Mouse (Mus musculus) ES-E14 (cell line): Measurements from ENCODE around the gene Rnf182. TPM values are rescaled to one million over a fixed set of nuclear protein-coding genes. Genes with fewer than 3 reads are reported as not detected.
A peak's percentile ranks its signal among the peaks of the same experiment; 100 is the strongest.

Experiments used
- DNase-seq: peaks from one replicate; pipeline ENCODE4 v3.0.0-alpha.2; 2013; ENCODE audit warnings: low read depth, low spot score
- H3K27ac ChIP-seq: 2 replicates; pipeline ENCODE4 v1.5.1; 2012; ENCODE audit warnings: low read depth, mild to moderate bottlenecking, low read length, moderate library complexity, mixed read lengths; ENCODE audit not compliant: poor library complexity, insufficient read depth, severe bottlenecking
- H3K36me3 ChIP-seq: 2 replicates; pipeline ENCODE4 v1.6.1; 2012; ENCODE audit warnings: mild to moderate bottlenecking, low read length, moderate library complexity, mixed read lengths; ENCODE audit not compliant: control insufficient read depth, poor library complexity, insufficient read depth, severe bottlenecking
- H3K4me1 ChIP-seq, 2 experiments: fragments of 150-350 bp in 1 of 2; sonication (generic) in 1 of 2; 2 replicates each; pipeline ENCODE4 v1.6.1; 2012; ENCODE audit warnings: low read length in 2 of 2, mild to moderate bottlenecking in 1 of 2, mixed read lengths in 1 of 2; ENCODE audit not compliant: control insufficient read depth in 2 of 2, insufficient read depth in 2 of 2, poor library complexity in 1 of 2
- H3K4me3 ChIP-seq, 2 experiments: fragments of 150-350 bp in 1 of 2; sonication (generic) in 1 of 2; 2 replicates each; pipeline ENCODE4 v1.5.1; 2012; ENCODE audit warnings: low read length in 2 of 2, low read depth in 1 of 2, mild to moderate bottlenecking in 1 of 2, mixed read lengths in 1 of 2; ENCODE audit not compliant: insufficient read depth in 1 of 2, poor library complexity in 1 of 2, severe bottlenecking in 1 of 2
- H3K9ac ChIP-seq: 2 replicates; pipeline ENCODE4 v1.6.1; 2012; ENCODE audit warnings: low read depth, mild to moderate bottlenecking, low read length, mixed read lengths; ENCODE audit not compliant: poor library complexity, insufficient read depth, severe bottlenecking
- H3K9me3 ChIP-seq: fragments of 150-350 bp; sonication (generic); 2 replicates; pipeline ENCODE4 v1.6.1; 2012; ENCODE audit warnings: low read depth, mild to moderate bottlenecking, low read length; ENCODE audit not compliant: control insufficient read depth, insufficient read depth
- CHD2 ChIP-seq: IDR thresholded peaks from 2 replicates; pipeline ENCODE4 v1.6.1; 2014; ENCODE audit warnings: mild to moderate bottlenecking, low read depth, low read length, inconsistent platforms
- HCFC1 ChIP-seq: IDR thresholded peaks from 2 replicates; pipeline ENCODE4 v1.6.1; 2012; ENCODE audit warnings: low read length, inconsistent platforms, borderline replicate concordance; ENCODE audit not compliant: insufficient read depth
- MAFK ChIP-seq: IDR thresholded peaks from 2 replicates; pipeline ENCODE4 v1.6.1; 2014; ENCODE audit warnings: mild to moderate bottlenecking, low read depth, low read length, inconsistent platforms; ENCODE audit not compliant: insufficient read depth
- ZC3H11A ChIP-seq: IDR thresholded peaks from 2 replicates; pipeline ENCODE4 v1.6.1; 2012; ENCODE audit warnings: low read depth, mild to moderate bottlenecking, inconsistent platforms, low read length, borderline replicate concordance
- ZNF384 ChIP-seq: IDR thresholded peaks from 2 replicates; pipeline ENCODE4 v1.6.1; 2012; ENCODE audit warnings: low read depth, low read length, inconsistent platforms
- in situ Hi-C, 2 experiments: fragments of 600-800 bp; cut with MboI; formaldehyde crosslinking; loops; one replicate each; pipeline ENCODE4 v1.15.1; 2025; ENCODE audit warnings: low sequenced_read_pairs in 2 of 2, inconsistent platforms in 1 of 2; ENCODE audit not compliant: unreplicated experiment in 2 of 2
- total RNA-seq: library from RNA; depleted of rRNA; stranded (reverse); fragments of 300-350 nt; gene quantifications from 2 replicates; pipeline ENCODE4 v1.2.3, GENCODE M21; 2012; rRNA removed

Rnf182 gene
- total RNA-seq, 1 experiment: 0.22 TPM

DNA sequence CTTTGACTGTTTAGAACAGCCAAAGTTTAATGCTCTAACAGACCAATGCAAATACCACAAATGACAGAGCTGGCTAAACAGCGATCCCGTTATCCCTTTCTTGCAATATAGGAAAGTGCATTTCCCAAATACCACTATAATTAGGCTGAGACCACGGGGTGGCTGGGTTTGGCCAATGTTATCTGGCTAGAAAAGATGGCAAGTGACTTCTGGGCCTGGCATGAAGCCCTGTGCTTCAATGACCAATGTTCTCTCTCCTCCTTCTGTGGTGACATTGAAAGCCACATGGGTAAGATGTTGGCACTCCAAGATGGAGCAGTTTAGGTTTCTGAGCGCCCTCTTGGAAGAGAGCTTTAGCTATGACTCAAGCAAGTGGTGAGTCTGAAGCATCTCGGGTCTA is 100.0 kb downstream of the Rnf182 start:
- Histone ChIP-seq H3K36me3 (no peaks in the 10 kb centered on the region), H3K9ac (no peak overlapping the region), H3K4me1 (peaks cover 0 to 2% of the 10 kb centered on the region in 2 experiments; a peak in 1 of 4 replicates), H3K27ac (no peak overlapping the region), H3K9me3 (no peaks in the 10 kb centered on the region), H3K4me3 (no peak overlapping the region)
- no peak for DNase-seq
- TF ChIP-seq CHD2 (no peak), MAFK (no peak), ZC3H11A (no peak), HCFC1 (no peak), ZNF384 (no peak)
- in situ Hi-C loops: no loop called here

DNA sequence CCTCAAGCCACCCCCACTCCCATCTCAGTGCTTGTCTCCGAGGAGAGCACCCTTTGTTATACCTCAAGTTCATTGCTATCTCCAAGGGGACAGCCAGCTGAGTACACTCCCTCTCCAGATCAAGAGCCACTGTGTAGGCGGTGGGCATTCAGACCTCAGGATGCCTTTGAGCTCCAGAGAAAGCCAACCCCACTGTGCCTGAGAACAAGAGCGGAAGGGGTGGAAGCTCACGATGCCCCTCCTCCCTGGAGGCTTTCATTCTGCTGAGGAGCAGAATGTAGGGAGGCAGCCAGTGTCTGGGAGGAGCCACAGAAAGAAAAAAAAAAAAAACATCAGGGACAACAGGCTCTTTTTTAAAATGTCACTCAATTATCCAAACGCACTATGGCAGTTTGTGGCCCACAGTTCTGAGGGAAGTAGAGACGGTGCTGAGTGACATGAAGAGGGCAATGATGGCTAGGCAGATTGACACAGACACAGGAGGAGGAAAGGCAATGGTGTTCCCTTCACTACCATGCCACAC is 101.1 kb downstream of the Rnf182 start:
- Histone ChIP-seq H3K4me1 (peaks cover 0 to 2% of the 10 kb centered on the region in 2 experiments; a peak in 1 of 4 replicates), H3K9ac (no peak overlapping the region), H3K27ac (no peak overlapping the region), H3K9me3 (no peaks in the 10 kb centered on the region), H3K36me3 (no peaks in the 10 kb centered on the region), H3K4me3 (no peak overlapping the region; a peak in 1 of 4 replicates)
- DNase-seq: peak; percentile 33
- in situ Hi-C loops: no loop called here
- TF ChIP-seq CHD2: no peak
- TF ChIP-seq ZNF384: peak; percentile 90
- no peak for TF ChIP-seq MAFK
- TF ChIP-seq HCFC1: no peak
- no peak for TF ChIP-seq ZC3H11A

DNA sequence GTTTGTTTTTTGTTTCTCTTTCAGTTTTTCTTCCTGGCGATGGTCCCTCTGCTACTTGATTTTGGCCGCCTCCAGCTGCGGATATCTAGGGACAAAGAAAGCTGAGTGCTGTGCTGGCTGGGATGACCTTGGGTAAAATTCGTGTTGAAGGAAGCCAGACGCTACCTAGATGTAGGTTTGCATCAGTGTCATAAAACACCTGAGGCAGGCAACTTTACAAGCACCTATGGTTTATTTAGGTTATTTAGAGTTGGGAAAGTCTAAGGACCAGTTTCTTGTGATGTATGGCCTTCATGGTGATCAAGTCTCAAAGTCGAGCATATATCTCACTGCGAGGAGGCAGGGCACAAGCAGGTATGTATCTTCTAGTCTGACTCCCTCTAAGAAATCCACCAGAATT is 102.7 kb downstream of the Rnf182 start:
- in situ Hi-C loops: no loop called here
- Histone ChIP-seq H3K36me3 (no peaks in the 10 kb centered on the region), H3K9me3 (no peaks in the 10 kb centered on the region), H3K9ac (no peak overlapping the region), H3K27ac (no peak overlapping the region), H3K4me1 (peaks cover 0 to 2% of the 10 kb centered on the region in 2 experiments; a peak in 1 of 4 replicates), H3K4me3 (no peak overlapping the region)
- TF ChIP-seq CHD2 (no peak), MAFK (no peak), HCFC1 (no peak), ZNF384 (no peak), ZC3H11A (no peak)
- DNase-seq: no peak

DNA sequence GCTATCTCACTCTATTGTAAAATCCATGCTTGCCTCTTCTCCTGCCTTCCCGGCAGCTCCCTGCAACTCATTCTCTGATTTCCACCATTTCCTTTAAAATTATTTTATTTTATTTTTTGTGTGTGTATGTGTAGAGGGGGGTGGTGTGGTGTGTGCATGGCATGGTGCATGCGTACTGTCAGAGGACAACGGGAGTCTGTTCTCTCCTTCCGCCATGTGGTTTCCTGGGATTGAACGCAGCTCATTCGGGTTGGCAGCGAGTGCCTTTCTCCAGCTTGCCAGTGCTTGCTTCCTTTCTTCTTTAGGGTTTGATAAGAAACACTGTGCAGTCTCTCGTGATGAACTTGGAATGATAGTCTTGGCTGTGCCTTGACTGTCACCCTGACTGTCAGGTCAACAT is 105.0 kb downstream of the Rnf182 start:
- no peak overlapping the region for H3K27ac ChIP-seq
- TF ChIP-seq ZC3H11A (no peak), MAFK (no peak), ZNF384 (no peak), CHD2 (no peak), HCFC1 (no peak)
- H3K36me3 ChIP-seq: no peaks in the 10 kb centered on the region
- H3K9me3 ChIP-seq: no peaks in the 10 kb centered on the region
- DNase-seq: no peak
- H3K4me1 ChIP-seq: peaks cover 0 to 2% of the 10 kb centered on the region in 2 experiments; a peak in 1 of 4 replicates
- in situ Hi-C loops: no loop called here
- H3K9ac ChIP-seq: no peak overlapping the region
- H3K4me3 ChIP-seq: no peak overlapping the region

Other genes with a start within 250 kb of the Rnf182 start
- gene Nol7, start 217.3 kb upstream of the Rnf182 start, total RNA-seq: 72.8 and 122 TPM in 2 replicates
- gene Ranbp9, start 134.4 kb upstream of the Rnf182 start, total RNA-seq: 22.0 and 27.8 TPM in 2 replicates
- gene Mcur1, start 55.5 kb upstream of the Rnf182 start, total RNA-seq: 2.0 and 2.5 TPM in 2 replicates
- gene Cd83, start 169.1 kb downstream of the Rnf182 start, total RNA-seq: 0.26 and 0.76 TPM in 2 replicates